Mouse (Mus musculus): ENCODE measurements around the gene Hspg2.

- TF ChIP-seq CTCF (IDR thresholded peaks at IDR 0.05; ENCODE audit: low read depth, low read length), result no peak
- TF ChIP-seq TAL1 (conservative IDR thresholded peaks at IDR 0.05; ENCODE audit: low read depth, low read length), result no peak
- TF ChIP-seq GATA1 (IDR thresholded peaks at IDR 0.05; ENCODE audit: borderline replicate concordance, low read length), result no peak
- no peak for TF ChIP-seq POLR2AphosphoS5 (IDR thresholded peaks at IDR 0.05; ENCODE audit: insufficient replicate concordance, low read depth, low read length)
These were observed 3.3 kb upstream of the Hspg2 start for GRCm38 (mm10) chr4:137465125-137465787.
